Mouse (Mus musculus): ENCODE results near the gene Dock9.
A peak's percentile ranks its signal among the peaks of the same experiment; 100 is the strongest.

The Dock9 gene

DNA sequence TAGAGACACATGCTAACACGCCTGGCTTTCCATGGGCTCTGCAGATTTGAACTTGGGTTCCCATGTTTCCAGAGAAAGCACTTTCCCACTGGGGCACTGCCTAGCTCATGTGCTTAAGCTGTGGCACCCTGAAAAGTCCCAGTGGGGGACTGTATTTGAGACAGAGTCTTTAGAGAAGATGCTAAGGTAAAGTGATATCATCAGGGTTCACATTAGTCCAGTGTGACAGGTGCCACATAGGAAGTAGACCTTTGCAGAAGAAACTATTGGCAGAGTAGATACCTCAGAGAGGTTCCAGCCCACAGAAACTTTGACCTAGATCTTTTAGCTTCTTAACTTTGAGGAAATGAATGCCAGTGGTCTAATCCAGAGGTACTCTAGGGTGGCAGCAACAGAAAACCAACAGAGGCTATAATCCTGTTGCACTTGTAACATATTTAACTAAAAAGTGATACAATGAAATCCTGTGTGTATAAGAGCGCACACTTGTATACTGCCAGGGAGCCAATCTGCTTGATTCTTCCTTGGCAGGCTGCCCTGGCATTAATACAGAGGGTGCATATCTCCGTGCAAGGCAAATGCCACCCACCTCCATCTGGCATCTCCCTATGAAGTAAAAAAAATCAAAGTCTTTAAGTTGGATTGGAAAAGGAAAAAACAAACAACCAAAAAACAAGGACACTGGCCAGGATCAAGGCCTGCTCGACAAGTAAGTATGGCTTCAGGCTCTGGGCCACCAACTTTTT, 179.8 kb downstream of the Dock9 start:
- DNase-seq: no peak

DNA sequence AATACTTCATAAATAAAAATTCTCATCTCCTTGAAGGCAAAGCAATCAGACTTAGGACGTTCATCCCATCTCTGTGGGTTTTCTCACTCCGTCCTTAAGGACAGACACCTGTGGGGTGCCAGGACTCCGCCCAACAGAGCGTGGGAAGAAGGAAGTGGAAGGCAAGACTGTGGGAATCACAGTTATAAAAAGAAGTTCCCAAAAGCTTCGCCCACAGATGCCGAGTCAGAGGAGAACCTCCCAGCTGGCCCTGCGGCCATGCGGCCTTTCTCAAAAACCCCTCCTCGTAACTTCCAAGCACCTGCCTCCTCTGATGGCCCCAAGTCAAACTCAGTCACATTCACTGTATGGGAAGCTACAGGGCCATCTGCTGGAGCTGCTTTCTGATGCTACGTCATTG, 182.2 kb downstream of the Dock9 start:
- DNase-seq: no peak

DNA sequence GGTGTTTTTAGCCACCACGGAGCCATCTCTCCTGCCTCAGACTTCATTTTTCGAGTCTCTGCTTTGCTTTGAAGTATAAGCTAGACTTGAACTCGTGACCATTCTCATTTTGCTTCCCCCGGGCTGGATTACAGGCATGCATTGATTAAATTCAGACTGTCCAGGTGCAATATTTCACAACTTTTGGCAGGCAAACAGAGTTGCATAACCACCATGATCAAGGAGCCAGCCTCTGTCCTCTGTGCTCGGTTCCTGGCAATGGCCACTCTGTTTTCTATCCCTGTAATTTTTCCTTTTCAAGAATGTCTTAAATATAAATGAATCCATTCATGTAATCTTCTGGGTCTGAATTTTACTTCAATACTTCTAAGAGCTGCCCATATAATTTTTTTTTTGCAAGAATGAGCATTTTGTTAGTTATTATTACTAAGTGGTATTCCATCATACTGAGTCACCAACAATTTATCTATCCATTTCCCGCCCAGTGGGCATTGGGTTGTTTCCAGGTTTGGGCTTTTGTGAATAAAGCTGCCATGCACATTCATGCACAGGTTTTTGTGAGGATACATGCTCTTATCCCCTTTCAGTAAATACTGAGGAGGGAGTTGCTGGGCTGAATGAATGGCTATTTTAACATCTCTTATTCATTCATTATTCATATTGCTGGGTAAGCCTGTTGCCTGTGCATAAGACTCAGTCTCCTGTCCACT, 183.0 kb downstream of the Dock9 start:
- DNase-seq: no peak

DNA sequence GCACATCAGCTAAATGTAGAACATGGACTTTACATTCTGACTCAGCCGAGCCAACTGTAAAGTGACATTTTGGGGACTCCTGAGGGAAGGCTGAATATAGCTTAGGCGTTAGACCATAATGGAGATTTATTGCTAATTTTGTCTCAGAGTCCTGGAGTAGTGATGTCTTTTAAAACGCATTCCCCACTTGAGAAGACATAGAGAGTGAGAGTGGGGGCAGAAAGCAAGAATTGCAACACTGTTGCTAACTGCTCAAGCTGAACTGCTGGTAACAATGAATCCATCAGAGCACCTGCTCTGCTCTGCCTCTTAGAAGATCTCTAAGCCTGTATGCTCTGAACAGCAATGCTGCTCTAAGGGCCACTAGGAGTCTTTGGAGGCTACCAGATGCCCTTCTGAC, 184.1 kb downstream of the Dock9 start:
- DNase-seq: no peak

DNA sequence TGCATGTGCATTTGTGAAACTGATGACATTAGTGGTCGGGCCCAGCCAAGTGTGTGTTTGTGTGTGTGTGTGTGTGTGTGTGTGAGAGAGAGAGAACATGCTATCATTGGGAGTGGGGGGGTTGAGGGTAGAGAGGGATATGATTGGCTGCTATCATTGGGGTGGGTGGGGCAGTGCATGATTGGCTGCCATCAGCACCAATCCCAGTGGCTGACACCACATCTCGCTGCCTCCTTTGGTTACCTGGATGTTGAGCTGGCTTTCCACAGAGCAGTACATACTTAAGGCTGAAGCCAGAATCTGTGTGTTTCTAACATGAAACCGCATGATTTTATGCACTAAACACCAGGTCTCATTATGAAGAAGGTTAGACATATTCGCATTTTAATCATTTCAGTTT, 184.7 kb downstream of the Dock9 start:
- no peak for DNase-seq

DNA sequence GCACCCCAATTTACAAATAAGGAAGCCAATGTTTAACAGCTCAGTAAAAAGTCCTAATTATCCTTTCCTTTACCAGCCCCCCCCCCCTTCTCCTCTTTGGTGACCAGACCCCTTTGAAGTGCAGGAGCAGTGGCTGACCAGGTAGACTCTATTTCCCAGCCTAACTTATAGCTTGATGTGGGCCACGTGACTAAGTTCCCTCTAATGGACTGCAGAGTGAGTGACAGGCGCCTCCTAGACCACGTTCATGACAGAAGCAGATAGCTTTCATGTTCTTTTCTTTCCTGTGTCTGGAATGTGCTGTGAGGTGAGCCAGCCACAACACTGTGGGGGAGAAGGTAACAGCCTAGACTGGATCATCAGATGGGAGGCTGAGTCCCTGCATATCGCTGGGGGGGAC, 186.1 kb downstream of the Dock9 start:
- DNase-seq: no peak

DNA sequence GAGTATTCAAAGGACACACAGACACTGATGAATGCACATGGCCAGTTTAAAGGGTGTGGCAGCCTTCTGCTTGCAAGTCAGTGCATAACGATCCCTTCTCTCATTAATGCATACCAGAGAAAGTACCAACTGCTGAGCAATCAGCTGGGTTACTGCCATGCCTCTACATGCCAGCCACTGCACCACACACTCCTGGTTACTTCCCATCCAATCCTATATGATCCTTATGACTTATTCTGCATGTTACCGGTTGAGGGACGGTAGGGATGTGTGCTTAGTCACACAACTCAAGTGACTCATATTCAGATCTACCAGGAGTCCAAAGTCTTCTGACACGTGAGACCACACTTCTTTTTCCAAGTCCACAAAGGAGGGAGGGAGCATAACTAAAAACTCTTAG, 186.5 kb downstream of the Dock9 start:
- no peak for DNase-seq

DNA sequence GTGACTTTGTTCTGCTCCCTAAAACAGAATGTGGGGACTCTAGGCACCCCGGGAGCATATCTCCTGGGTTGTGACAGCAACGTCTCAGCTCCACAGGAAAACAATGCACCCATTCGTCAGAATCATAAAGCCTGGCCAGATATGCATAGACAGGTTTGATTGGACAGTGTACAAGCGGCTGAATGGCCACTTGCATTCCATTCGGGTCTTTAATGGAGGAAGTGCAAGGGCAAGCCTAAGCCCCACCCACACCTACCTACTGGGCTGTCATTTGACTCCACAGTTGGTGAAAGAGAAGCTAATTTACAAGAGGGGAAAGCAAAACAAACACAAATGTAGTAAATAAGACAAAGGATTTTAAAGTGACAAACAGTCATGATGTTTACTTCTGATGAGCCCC, 189.1 kb downstream of the Dock9 start:
- no peak for DNase-seq

DNA sequence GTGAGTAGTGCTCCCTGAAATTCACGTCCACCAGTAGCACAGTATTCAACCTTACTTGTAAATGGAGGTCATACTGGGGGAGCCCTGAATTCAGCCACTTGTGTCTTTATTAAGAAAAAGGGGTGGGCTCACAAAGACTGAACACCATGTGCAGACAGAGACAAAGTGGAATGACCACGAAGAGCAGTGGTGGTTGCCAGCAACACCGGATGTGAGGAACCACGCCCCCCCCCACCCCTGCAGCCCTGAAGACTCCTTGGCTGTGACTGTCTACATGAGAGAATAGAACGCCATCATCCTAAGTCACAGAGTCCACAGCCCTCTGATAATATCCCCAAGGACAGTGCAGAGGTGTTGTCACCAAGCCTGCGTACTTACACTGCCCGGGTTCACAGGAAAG, 191.2 kb downstream of the Dock9 start:
- no peak for DNase-seq

DNA sequence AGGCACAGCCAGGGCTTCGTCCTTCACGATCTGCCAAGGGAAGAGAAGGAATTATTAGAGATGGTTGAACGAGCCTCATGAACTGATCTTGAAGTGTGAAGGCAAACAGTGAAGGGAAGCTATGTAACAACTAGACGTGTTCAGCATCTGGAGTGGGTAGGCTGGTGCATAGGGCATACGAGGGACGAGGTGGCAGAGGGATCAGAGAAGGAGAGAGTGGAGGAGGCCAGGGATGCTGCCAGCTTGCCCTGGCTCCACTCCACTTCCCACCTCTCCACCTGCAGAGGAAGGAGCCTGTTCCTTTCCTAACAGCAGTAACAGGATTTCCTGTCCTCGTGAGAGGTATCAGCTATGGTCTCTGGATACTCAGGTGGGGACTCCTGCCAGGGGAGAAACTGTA, 192.4 kb downstream of the Dock9 start:
- DNase-seq: no peak

DNA sequence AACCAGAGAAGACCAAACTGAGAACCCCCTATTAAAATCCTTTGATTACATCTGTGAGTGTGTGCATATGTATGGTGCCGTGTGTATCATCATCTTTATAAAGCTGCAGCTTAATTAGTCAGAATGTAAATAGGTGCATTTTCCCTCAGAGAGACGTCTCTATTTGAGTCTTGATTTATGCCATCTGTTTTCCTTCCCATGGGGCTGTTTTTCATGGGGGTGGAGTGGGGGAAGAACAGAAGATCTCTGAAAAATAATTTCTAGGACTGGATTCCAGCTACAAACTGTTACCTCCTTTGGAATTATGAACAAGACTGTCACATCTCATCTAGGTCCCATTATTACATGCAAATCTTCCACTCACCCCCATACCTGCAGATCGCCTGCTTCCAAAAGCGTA, 193.1 kb downstream of the Dock9 start:
- DNase-seq: no peak

DNA sequence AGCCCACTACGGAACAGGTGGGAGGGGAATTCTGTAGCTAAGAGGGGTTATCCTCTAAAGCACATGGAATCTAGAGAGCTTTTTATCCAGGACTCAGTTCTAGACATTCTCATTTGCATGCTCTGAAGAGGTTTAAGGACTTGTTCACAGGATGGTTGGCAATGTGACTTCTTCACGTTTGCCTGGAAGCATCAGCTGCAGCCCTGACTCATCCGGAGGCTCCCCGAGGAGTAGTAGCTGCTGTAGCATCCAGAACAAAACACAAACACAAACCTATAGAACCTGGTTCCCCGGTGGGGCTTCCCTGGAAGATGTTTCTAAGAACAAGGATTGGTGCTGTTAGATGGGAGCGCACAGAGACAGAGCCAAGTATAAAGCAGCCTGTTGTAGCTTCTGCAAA, 195.0 kb downstream of the Dock9 start:
- no peak for DNase-seq

DNA sequence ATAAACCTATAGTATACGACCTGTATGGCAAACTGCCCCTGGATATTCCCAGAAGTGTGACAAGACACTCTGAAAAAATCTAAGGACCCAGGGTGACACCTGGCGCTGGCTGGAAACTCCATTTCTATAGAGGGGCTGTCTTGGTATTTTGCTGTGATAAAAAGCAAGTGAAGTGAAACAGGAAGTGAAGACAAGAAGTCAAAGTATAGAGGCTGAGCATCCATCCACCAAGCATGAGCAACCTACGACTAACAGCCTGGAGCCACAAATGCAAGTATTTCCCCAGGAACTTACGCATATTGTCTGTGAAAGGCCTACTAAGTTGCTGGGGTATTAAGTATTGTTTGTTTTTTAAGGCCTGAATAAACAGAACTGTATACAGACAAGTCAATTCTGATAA, 197.1 kb downstream of the Dock9 start:
- no peak for DNase-seq

DNA sequence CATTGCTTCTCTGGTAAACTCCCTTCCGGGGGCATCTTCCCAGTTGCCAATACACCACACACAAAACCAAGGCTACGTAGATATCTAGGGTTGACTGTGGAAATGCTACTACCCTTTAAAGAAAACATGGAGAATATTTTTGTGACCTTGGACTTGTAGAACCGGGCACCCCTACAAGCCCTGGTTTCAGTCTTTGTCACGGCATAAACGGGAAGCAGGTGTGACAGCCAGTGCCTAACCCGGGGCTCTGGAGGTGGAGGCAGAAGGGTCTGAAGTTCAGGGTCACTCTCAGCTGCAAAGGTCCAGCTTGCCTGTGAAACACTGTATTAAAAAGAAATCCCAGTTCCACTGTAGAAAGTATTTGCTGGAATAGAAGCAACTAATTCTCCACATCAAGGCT, 200.6 kb downstream of the Dock9 start:
- no peak for DNase-seq

DNA sequence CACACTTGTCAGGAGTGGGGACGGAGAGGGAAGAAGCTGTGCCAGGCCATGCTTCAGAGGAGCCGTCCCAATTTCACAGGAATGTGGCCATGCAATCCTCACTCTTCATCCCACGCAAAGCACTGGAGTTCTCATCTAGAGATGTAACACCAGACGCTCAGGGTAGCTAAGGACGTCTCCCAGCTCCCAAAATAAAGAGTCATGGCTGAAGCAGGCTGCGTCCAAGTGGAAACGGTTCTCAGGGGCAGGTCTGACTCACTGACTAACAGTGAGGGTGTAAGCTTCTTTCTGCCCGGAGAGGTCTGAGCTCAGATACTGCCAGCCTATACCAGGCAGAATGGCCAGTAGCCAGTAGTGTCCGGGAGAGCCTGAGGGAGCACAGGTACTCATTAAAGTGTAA, 201.0 kb downstream of the Dock9 start:
- no peak for DNase-seq

DNA sequence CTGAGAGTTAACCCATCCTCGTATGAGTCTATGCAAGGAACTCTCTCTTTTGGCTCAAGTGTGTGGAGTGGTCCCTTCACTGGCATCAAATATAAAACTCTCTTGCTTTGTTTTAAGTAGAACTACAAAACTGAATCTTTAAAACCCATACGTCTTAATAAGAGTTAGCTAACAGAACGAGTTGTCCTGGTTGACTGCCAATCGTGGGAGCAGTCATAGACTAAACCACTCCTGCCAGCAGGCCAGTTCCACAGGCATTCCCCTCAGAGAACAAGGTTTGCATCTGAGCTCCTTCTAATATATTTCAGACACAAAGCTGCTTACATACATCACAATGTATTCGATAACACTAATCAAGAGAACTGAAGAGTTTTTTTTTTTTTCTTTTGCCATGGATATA, 203.0 kb downstream of the Dock9 start:
- no peak for DNase-seq

DNA sequence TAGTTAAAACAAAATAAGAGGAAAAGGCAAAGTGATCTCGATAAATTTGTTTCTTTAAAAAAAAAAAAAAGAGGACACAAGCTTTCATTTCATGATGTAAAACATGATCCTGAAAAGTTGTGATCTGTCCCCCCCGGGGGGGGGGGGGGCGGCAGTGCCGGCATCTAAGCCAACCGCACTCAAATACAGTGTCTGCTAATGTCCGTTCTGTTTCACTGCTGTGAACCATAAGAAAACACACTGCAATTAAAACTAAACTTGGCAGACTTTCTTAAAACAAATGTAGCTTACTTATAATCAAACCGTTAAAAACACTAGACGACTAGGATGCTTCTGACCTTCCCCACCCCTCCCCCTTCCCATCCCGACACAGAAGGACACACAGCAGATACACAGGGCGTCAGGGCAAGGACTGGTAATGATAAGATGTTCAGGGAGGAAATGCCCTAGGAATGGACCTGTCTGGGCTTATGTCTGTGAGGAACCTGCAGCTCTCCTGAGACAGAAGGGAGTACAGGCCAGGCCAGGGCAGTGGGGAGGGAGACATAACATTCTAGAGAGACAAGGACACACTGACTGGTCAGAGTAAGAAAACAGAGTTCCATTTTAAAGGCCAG, 204.2 kb downstream of the Dock9 start:
- DNase-seq: peak; percentile 43

DNA sequence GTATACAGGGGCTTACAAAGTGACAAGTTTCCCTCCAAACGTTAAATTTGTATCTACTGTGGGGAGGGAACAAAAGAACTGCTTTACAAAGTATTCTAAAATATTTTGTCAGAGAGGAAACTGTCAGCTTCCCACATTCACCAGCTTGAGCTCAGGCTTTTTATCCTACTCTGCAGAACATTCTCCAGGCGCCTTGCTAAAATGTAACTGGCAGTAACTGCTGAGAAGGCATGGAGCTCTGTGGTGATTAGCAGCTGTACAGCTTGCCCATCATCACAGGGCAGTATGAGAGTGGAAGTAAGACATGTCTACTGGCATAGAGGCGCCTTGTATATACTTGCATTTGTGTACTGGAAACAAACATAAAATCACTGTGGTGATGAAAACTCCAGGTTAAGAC, 204.7 kb downstream of the Dock9 start:
- peak; percentile 48 for DNase-seq

DNA sequence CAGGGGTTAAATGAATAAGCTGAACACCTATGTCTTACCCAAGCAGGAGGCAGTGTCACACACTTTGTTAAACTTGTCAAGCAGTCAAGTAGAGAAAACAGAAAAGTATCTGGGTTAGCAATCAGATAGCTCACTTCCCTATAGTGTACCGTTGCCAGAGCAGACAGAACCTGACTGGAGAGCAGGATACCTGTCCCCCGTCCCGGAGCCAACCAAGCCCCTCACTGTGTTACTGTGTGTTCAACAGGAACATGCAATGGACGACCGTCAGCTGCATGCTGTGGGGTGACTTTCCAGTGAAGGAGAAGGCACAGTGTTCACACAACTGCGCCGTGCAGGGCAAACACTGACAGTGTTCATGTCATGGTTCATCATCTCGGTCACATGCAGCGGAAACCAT, 205.3 kb downstream of the Dock9 start:
- peak; percentile 36 for DNase-seq

DNA sequence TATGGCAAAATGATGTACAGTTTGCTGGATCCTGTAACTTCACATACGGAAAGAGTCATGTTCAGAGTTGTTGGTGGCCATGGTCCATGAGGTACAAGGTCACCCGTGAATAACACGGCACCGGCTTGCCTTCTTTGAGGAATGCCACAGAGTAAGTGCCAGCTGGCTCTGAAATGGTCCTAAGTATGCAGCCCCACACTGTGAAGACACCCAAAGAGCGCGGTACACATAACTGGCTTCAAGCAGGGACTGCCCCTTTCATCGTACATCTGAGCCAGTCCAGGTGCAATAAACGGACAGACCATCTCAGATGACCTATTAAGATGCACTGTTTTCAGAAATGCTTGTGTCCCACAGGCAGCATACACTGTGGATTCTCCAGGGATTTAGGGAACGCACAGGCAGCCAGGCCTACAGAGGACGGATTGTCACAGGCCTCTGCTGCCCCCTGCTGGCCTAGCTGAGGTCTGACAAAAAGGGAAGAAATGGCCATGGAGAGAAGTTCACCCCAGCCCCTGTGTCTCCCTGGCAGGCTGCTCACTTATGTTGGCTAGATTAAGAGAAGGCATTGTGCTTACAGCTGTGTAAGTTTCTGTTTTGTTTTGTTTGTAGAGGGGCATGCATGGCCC, 208.4 kb downstream of the Dock9 start:
- peak; percentile 86 for DNase-seq

DNA sequence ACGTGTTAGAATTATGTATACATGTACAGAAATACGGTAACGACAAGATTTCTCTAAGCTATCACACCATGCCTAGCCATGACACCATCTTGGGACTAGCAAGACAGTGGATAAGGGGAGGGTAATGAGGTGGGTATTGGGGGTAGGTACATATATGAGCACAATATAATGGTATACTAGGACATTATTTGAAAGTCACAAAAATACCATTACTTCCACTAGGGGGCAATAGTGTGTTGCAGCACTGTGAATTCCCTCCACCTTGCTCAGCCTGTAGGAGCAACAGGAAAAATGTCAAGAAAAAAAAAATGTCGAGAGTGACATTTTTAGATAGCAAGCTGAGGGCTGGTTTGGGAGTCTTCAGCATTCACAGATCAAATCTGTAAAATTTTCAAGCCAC, 209.2 kb downstream of the Dock9 start:
- peak; percentile 50 for DNase-seq

DNA sequence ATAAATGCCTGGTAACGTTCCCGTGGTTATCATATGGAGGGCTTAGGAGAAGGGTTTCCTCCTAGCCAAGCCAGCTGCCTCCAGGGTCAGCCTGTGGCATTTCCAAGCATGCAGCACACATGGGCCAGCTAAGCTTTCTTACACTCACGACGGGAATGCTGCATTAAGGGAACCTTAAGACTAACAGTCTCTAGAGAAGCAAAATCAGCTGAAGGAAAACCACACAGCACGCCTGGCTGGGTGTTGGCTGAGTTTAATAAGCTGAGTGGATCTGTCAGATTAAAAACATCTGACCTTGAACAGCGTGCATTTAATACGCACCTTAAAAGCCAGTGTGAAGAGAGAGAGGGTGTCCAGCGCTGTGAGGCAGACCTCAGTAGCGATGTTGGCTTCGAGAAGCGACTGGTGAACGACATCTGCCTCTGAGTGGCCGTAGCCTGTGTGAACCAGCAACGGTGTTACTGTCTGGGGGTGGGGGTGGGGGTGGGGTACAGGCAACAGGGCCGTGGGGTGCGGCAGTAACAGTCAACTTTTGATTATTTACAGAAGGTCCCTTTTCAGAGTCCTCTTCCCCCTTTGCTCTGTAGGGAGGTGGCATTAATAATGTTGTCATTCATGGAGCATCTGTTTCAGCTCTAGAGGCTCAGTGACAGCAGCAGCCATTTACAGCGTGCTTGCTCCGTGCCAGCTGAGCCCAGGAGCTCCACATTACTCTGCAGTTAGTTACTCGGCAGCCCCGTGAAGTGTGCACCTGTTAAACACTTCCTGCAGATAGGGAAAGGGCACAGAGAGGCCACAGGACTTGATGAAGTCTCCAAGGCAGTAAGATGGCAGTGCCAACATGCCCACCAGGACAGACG, 211.5 kb downstream of the Dock9 start:
- no peak for DNase-seq

DNA sequence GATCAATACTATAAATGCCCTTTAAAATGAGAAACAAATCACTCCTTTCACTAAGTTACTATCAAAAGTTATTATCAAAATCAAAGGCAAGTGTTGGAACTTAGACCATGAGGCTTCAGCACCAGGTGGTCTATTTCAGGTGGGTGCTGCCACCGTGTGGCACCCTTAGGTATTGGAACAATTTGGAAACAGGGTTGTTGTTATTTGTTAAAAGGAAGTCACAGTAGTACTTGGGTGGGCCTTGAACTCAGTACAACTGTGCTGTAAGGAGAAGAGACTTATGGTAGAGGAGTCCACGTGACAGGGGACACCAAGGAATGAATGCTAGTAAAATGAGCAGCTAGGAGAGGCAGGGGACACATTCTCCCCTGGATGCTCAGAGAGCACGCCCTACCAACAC, 218.6 kb downstream of the Dock9 start:
- peak; percentile 67 for DNase-seq

Data from lung, postnatal 10 days (tissue).